Mouse (Mus musculus) hindbrain, postnatal 0 days (tissue): ENCODE measurements at regions not wholly inside any gene's neighbourhood (a gene's known extent, or its start where the extent isn't known, plus 50 kb on each side); places are given as distances from the start of the nearest gene placed in this dataset.

Experiments used
- ATAC-seq: fragments of 200-750 bp; cut with Nextera tagmentation; 2 replicates; pipeline ENCODE4 v1.8.0; 2017; ENCODE audit warnings: mild to moderate bottlenecking, moderate TSS enrichment, moderate library complexity
- DNase-seq: peaks from one replicate; pipeline ENCODE4 v3.0.0-alpha.2; 2015; ENCODE audit warnings: low spot score
- H3K27ac ChIP-seq: fragments of 300-500 bp; sonication (generic); 2 replicates; pipeline ENCODE4 v1.5.1; 2014; ENCODE audit warnings: mild to moderate bottlenecking
- H3K27me3 ChIP-seq: fragments of 300-500 bp; sonication (generic); 2 replicates; pipeline ENCODE4 v1.6.1; 2014; ENCODE audit warnings: low read length, mixed read lengths; ENCODE audit not compliant: insufficient read depth
- H3K36me3 ChIP-seq: fragments of 300-500 bp; sonication (generic); 2 replicates; pipeline ENCODE4 v1.6.1; 2014; ENCODE audit warnings: low read length, mixed read lengths; ENCODE audit not compliant: insufficient read depth
- H3K4me1 ChIP-seq: fragments of 300-500 bp; sonication (generic); 2 replicates; pipeline ENCODE4 v1.6.1; 2014; ENCODE audit warnings: antibody characterized with exemption, low read length, mixed read lengths; ENCODE audit not compliant: insufficient read depth
- H3K4me2 ChIP-seq: fragments of 300-500 bp; sonication (generic); 2 replicates; pipeline ENCODE4 v1.6.1; 2014; ENCODE audit warnings: low read depth, mild to moderate bottlenecking, low read length, moderate library complexity, mixed read lengths
- H3K4me3 ChIP-seq: fragments of 300-500 bp; sonication (generic); 2 replicates; pipeline ENCODE4 v1.5.1; 2014; ENCODE audit warnings: low read length
- H3K9ac ChIP-seq: fragments of 300-500 bp; sonication (generic); replicated peaks from 2 replicates; pipeline ENCODE4 v1.6.1; 2014; ENCODE audit warnings: mild to moderate bottlenecking, low read length, moderate library complexity, mixed read lengths
- H3K9me3 ChIP-seq: fragments of 300-500 bp; sonication (generic); 2 replicates; pipeline ENCODE4 v1.6.1; 2016; ENCODE audit warnings: low read length, mixed read lengths
- CTCF ChIP-seq: IDR thresholded peaks from 2 replicates; pipeline ENCODE4 v1.5.1; 2016; ENCODE audit warnings: antibody characterized with exemption, control low read depth, low read depth
- WGBS: fragments of 180-500 bp; shearing (Covaris S2); extraction: QIAGEN DNeasy Blood & Tissue Kit; methylation state at CpG from one replicate; pipeline ENCODE4 v1.1.7; 2014; 5-methylcytosine and 5-hydroxymethylcytosine counted together

- Histone ChIP-seq H3K9me3 (no peaks in the 10 kb centered on the region), H3K9ac (no peak overlapping the region), H3K36me3 (no peaks in the 10 kb centered on the region), H3K27me3 (no peaks in the 10 kb centered on the region), H3K4me2 (no peak overlapping the region), H3K27ac (no peak overlapping the region), H3K4me1 (no peaks in the 10 kb centered on the region), H3K4me3 (no peak overlapping the region)
- WGBS: 61% methylated on average over 1 of the region's 1 CpGs
- TF ChIP-seq CTCF: no peak
- peak; percentile 19 for DNase-seq
- ATAC-seq: no peak
These were observed 555.0 kb upstream of the Gm9747 start for GRCm38 (mm10) chr1:81677768-81678400.

DNA sequence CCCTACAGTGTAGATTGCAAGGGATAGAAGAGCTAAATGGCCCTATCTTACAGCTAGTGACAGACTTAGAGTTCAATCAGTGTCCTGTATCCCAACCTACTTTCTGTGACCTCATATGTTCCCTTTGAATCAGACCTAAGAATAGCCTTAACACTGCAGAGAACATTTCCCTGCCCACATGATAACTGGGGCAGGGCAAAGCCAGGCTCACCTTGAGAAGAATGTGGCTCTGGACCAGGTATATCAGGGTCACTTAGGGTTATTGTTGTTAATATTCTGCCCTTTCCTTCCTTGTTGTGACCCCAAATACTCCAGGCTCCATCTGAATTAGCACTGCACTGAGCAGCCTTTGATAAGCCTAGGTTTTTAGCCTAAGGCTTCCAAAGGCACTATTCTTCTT, 536.8 kb upstream of the Gm9747 start:
- Histone ChIP-seq H3K4me1 (no peaks in the 10 kb centered on the region), H3K27me3 (no peaks in the 10 kb centered on the region), H3K27ac (no peak overlapping the region), H3K9ac (no peak overlapping the region), H3K4me2 (no peak overlapping the region), H3K4me3 (no peak overlapping the region), H3K9me3 (no peaks in the 10 kb centered on the region), H3K36me3 (no peaks in the 10 kb centered on the region)
- DNase-seq (no peak), ATAC-seq (no peak)
- no peak for TF ChIP-seq CTCF

DNA sequence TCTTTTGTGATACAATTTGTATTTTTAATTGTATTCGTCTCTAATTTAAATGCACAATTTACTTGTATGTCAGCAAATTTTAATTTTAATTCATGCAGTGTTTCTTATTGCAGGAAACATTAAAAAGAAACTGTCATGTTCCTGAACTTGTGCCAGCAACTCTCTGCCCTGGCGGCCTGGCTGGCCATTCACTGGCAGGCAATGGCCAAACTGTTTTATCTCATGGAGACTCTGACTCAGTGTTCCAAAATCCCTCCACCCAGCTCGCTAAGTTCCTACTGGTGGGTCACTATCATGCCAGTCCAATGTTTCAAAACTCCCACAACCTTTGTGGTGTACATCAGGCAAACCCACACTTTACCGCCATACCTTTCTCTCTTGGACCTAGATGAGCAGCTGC, 523.7 kb upstream of the Gm9747 start:
- no peak for DNase-seq

DNA sequence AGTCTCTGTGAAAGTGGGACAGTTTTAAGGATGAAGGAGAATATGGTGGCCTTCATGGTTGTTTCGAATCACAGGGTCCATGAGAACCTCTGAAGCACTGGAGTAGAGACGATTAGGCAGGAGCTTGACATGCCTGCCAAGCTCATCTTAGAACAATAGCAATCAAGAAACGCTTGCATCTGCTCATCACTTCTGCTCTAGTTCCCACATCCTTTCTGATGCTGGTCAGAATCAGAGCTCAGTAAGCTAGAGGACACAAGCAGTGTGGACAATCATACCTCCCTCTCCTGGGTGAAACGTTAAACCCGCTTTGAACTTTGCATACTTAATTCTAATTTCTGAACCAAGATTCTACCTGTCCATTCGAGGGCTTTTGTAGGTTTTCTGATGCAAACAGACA, 515.8 kb upstream of the Gm9747 start:
- H3K9ac ChIP-seq: no peak overlapping the region
- no peak for DNase-seq
- H3K27me3 ChIP-seq: no peaks in the 10 kb centered on the region
- WGBS: 76% methylated on average over 6 of the region's 6 CpGs
- H3K27ac ChIP-seq: no peak overlapping the region
- H3K36me3 ChIP-seq: no peaks in the 10 kb centered on the region
- TF ChIP-seq CTCF: no peak
- H3K4me1 ChIP-seq: no peaks in the 10 kb centered on the region
- no peak overlapping the region for H3K4me2 ChIP-seq
- no peak for ATAC-seq
- H3K9me3 ChIP-seq: no peaks in the 10 kb centered on the region
- no peak overlapping the region for H3K4me3 ChIP-seq

More for the DNA sequence above, 523.7 kb upstream of the Gm9747 start:
- no peak overlapping the region for H3K9ac ChIP-seq
- 79% methylated on average over 4 of the region's 4 CpGs for WGBS
- TF ChIP-seq CTCF: no peak
- no peak overlapping the region for H3K27ac ChIP-seq
- no peaks in the 10 kb centered on the region for H3K4me1 ChIP-seq
- no peak overlapping the region for H3K4me3 ChIP-seq
- H3K36me3 ChIP-seq: no peaks in the 10 kb centered on the region
- ATAC-seq: no peak
- no peaks in the 10 kb centered on the region for H3K27me3 ChIP-seq
- H3K4me2 ChIP-seq: no peak overlapping the region
- H3K9me3 ChIP-seq: no peaks in the 10 kb centered on the region

GRCm38 (mm10) chr1:81718233-81718632, 514.7 kb upstream of the Gm9747 start:
- no peak overlapping the region for H3K9ac ChIP-seq
- H3K4me2 ChIP-seq: no peak overlapping the region
- no peaks in the 10 kb centered on the region for H3K4me1 ChIP-seq
- no peaks in the 10 kb centered on the region for H3K9me3 ChIP-seq
- no peaks in the 10 kb centered on the region for H3K36me3 ChIP-seq
- no peak for TF ChIP-seq CTCF
- no peak overlapping the region for H3K4me3 ChIP-seq
- DNase-seq (no peak), ATAC-seq (no peak)
- H3K27me3 ChIP-seq: no peaks in the 10 kb centered on the region
- H3K27ac ChIP-seq: no peak overlapping the region

GRCm38 (mm10) chr1:81724859-81725258, 508.1 kb upstream of the Gm9747 start:
- ATAC-seq (no peak), DNase-seq (no peak)
- no peak overlapping the region for H3K4me2 ChIP-seq
- H3K36me3 ChIP-seq: no peaks in the 10 kb centered on the region
- 90% methylated on average over 2 of the region's 2 CpGs for WGBS
- no peak overlapping the region for H3K4me3 ChIP-seq
- no peak overlapping the region for H3K9ac ChIP-seq
- H3K27ac ChIP-seq: no peak overlapping the region
- no peak for TF ChIP-seq CTCF
- H3K4me1 ChIP-seq: no peaks in the 10 kb centered on the region
- H3K27me3 ChIP-seq: no peaks in the 10 kb centered on the region
- no peaks in the 10 kb centered on the region for H3K9me3 ChIP-seq

DNA sequence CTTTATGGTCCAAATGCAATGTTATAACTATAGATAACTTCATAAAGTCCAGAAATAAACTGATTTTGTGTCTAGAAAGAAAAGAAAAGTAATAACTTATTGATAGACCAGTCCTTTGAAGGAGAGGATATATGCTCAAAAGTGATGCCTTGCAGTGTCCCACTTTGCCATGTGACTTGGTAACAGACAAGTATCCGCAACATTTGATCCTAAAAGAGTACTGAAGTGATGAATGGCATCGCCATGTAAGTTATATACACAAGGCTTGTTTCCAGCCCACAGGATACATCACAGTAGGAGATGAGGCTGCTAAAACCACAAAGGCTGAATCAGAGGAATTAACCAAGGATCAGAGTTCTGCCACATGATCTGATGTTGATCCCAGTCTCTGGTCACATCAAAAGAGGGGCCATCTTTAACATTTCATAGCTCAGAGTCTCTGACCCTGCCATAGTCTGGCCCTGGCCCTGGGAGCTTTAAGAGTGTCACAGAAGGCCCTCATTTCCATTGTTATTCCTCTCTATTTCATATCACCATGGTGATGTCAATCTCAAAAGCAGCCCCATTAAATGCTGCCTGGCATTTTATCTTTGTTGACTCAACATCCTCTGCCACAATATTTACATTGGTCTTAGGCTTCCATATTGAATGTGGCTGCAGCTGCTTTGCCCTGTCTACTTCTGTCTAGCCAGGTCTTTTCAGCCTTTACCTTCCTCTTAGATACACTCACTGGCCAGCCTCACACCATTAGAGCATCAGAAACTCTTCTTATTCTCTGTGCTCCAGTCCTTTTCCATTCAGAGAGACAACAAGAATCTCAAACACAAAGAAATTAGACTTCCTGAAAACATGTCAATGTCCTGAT, 506.4 kb upstream of the Gm9747 start:
- no peak for TF ChIP-seq CTCF
- no peak for ATAC-seq

More for the DNA sequence above, 506.4 kb upstream of the Gm9747 start:
- Histone ChIP-seq H3K36me3 (no peaks in the 10 kb centered on the region), H3K4me2 (no peak overlapping the region), H3K27ac (no peak overlapping the region), H3K9me3 (no peaks in the 10 kb centered on the region), H3K9ac (no peak overlapping the region), H3K4me1 (no peaks in the 10 kb centered on the region), H3K4me3 (no peak overlapping the region), H3K27me3 (no peaks in the 10 kb centered on the region)
- 85% methylated on average over 2 of the region's 2 CpGs for WGBS
- no peak for DNase-seq
